Mouse (Mus musculus) C2C12 (cell line): Measurements from ENCODE around the gene Dnaja2.

ENCODE experiments used
- CEBPB ChIP-seq: IDR thresholded peaks from one replicate; pipeline ENCODE4 v1.6.1; 2011; ENCODE audit warnings: low read depth, mild to moderate bottlenecking, control low read depth, moderate library complexity
- CTCF ChIP-seq: IDR thresholded peaks from one replicate; pipeline ENCODE4 v1.5.1; 2011; ENCODE audit not compliant: control insufficient read depth, insufficient read depth, insufficient read length
- FOSL1 ChIP-seq: IDR thresholded peaks from one replicate; pipeline ENCODE4 v1.8.0; 2011; ENCODE audit warnings: mild to moderate bottlenecking, low read length; ENCODE audit not compliant: poor library complexity, insufficient read depth, severe bottlenecking
- MAX ChIP-seq: IDR thresholded peaks from one replicate; pipeline ENCODE4 v1.6.1; 2011; ENCODE audit warnings: mild to moderate bottlenecking, control low read depth
- MYOG ChIP-seq: IDR thresholded peaks from one replicate; pipeline ENCODE4 v1.6.1; 2011; ENCODE audit not compliant: control insufficient read depth, insufficient read length; ENCODE audit errors: extremely low read depth
- USF1 ChIP-seq: IDR thresholded peaks from one replicate; pipeline ENCODE4 v1.6.1; 2011; ENCODE audit warnings: low read depth, mild to moderate bottlenecking, control low read depth, moderate library complexity

- TF ChIP-seq CTCF = no peak
- TF ChIP-seq USF1 = no peak
- no peak for TF ChIP-seq MYOG
- no peak for TF ChIP-seq MAX
- TF ChIP-seq FOSL1 = no peak
- TF ChIP-seq CEBPB = no peak
Observed at GRCm38 (mm10) chr8:85532843-85533242, 22.3 kb downstream of the Dnaja2 start.
